Mouse (Mus musculus) testis, postnatal 10 days (tissue): ENCODE measurements around the gene Gm42688.

Source experiments
- DNase-seq: peaks from one replicate; pipeline ENCODE4 v3.0.0; 2021; ENCODE audit warnings: low spot score

Gene Gm42688

GRCm38 (mm10) chr6:83117616-83118015, 16.2 kb downstream of the Gm42688 start:
- no peak for DNase-seq

GRCm38 (mm10) chr6:83118369-83118768, 17.0 kb downstream of the Gm42688 start:
- no peak for DNase-seq

GRCm38 (mm10) chr6:83118825-83119733, 17.7 kb downstream of the Gm42688 start:
- no peak for DNase-seq

- DNase-seq = no peak
Measured at GRCm38 (mm10) chr6:83119734-83120051, 18.3 kb downstream of the Gm42688 start.

- DNase-seq = peak; percentile 87
Measured at GRCm38 (mm10) chr6:83120930-83121862, 19.8 kb downstream of the Gm42688 start, which contains the start of gene Wbp1. Gene Wbp1, minus strand, starts transcription at chr6:83121559.

GRCm38 (mm10) chr6:83121863-83122710, 20.7 kb downstream of the Gm42688 start:
- DNase-seq = peak; percentile 72

- DNase-seq = no peak
Measured at GRCm38 (mm10) chr6:83122961-83123360, 21.5 kb downstream of the Gm42688 start.

- DNase-seq = peak; percentile 87
Measured at GRCm38 (mm10) chr6:83124851-83125312, 23.5 kb downstream of the Gm42688 start.

GRCm38 (mm10) chr6:83125331-83125730, 23.9 kb downstream of the Gm42688 start, which contains the start of gene Ino80b:
Gene Ino80b, minus strand, starts transcription at chr6:83125431.
- DNase-seq = no peak

GRCm38 (mm10) chr6:83127419-83127818, 26.0 kb downstream of the Gm42688 start:
- DNase-seq = no peak

GRCm38 (mm10) chr6:83131469-83132034, 30.1 kb downstream of the Gm42688 start:
- DNase-seq = no peak

- DNase-seq = no peak
Measured at GRCm38 (mm10) chr6:83132176-83132919, 30.9 kb downstream of the Gm42688 start.

GRCm38 (mm10) chr6:83134226-83134625, 32.8 kb downstream of the Gm42688 start:
- no peak for DNase-seq

- no peak for DNase-seq
Measured at GRCm38 (mm10) chr6:83134951-83135513, 33.6 kb downstream of the Gm42688 start, which contains the start of gene Rtkn. Gene Rtkn, plus strand, starts transcription at chr6:83135463.

- DNase-seq = peak; percentile 73
Measured at GRCm38 (mm10) chr6:83135571-83136161, 34.2 kb downstream of the Gm42688 start.

- DNase-seq = no peak
Measured at GRCm38 (mm10) chr6:83136291-83136880, 35.0 kb downstream of the Gm42688 start.

- peak; percentile 83 for DNase-seq
Measured at GRCm38 (mm10) chr6:83136881-83137575, 35.6 kb downstream of the Gm42688 start.

GRCm38 (mm10) chr6:83137576-83137950, 36.1 kb downstream of the Gm42688 start:
- DNase-seq = peak; percentile 97

- no peak for DNase-seq
Measured at GRCm38 (mm10) chr6:83138056-83138455, 36.6 kb downstream of the Gm42688 start.
